Mouse (Mus musculus) lung, embryonic 16.5 days (tissue): ENCODE measurements at regions not wholly inside any gene's neighbourhood (a gene's known extent, or its start where the extent isn't known, plus 50 kb on each side); places are given as distances from the start of the nearest gene placed in this dataset.

ENCODE experiments used
- ATAC-seq: fragments of 200-750 bp; cut with Nextera tagmentation; 2 replicates; pipeline ENCODE4 v1.8.0; 2017; ENCODE audit warnings: low read depth, mild to moderate bottlenecking, moderate library complexity
- H3K27ac ChIP-seq: fragments of 300-500 bp; sonication (generic); 2 replicates; pipeline ENCODE4 v1.5.1; 2014; ENCODE audit warnings: mild to moderate bottlenecking, control low read depth, low read length
- H3K27me3 ChIP-seq: fragments of 300-500 bp; sonication (generic); 2 replicates; pipeline ENCODE4 v1.6.1; 2014; ENCODE audit warnings: low read depth, low read length, mixed read lengths; ENCODE audit not compliant: control insufficient read depth, insufficient read depth
- H3K36me3 ChIP-seq: fragments of 300-500 bp; sonication (generic); 2 replicates; pipeline ENCODE4 v1.6.1; 2014; ENCODE audit warnings: low read length; ENCODE audit not compliant: control insufficient read depth, insufficient read depth
- H3K4me1 ChIP-seq: fragments of 300-500 bp; sonication (generic); replicated peaks from 2 replicates; pipeline ENCODE4 v1.6.1; 2014; ENCODE audit warnings: low read length, mixed read lengths; ENCODE audit not compliant: control insufficient read depth, insufficient read depth
- H3K4me2 ChIP-seq: fragments of 300-500 bp; sonication (generic); 2 replicates; pipeline ENCODE4 v1.6.1; 2014; ENCODE audit warnings: low read depth, low read length, control low read depth
- H3K4me3 ChIP-seq: fragments of 300-500 bp; sonication (generic); 2 replicates; pipeline ENCODE4 v1.5.1; 2014; ENCODE audit warnings: mild to moderate bottlenecking, low read length, control low read depth
- H3K9ac ChIP-seq: fragments of 300-500 bp; sonication (generic); 2 replicates; pipeline ENCODE4 v1.6.1; 2014; ENCODE audit warnings: low read length, control low read depth
- H3K9me3 ChIP-seq: fragments of 300-500 bp; sonication (generic); 2 replicates; pipeline ENCODE4 v1.6.1; 2016; ENCODE audit warnings: low read length; ENCODE audit not compliant: control insufficient read depth
- WGBS: fragments of 180-500 bp; shearing (Covaris S2); extraction: QIAGEN DNeasy Blood & Tissue Kit; methylation state at CpG from one replicate; pipeline ENCODE4 v1.1.7; 2014; 5-methylcytosine and 5-hydroxymethylcytosine counted together

- H3K4me1 ChIP-seq = no peaks in the 10 kb centered on the region
- H3K4me3 ChIP-seq = no peak overlapping the region
- H3K4me2 ChIP-seq = no peak overlapping the region
- no peak overlapping the region for H3K9ac ChIP-seq
- H3K9me3 ChIP-seq = no peaks in the 10 kb centered on the region
- H3K27ac ChIP-seq = no peak overlapping the region
- no peak for ATAC-seq
- no peaks in the 10 kb centered on the region for H3K27me3 ChIP-seq
- H3K36me3 ChIP-seq = no peaks in the 10 kb centered on the region
Measured at GRCm38 (mm10) chr6:148719062-148719461, 112.2 kb downstream of the Ipo8 start.

- Histone ChIP-seq H3K27ac (no peak overlapping the region), H3K4me3 (no peak overlapping the region), H3K4me1 (no peaks in the 10 kb centered on the region), H3K27me3 (no peaks in the 10 kb centered on the region), H3K4me2 (no peak overlapping the region), H3K36me3 (no peaks in the 10 kb centered on the region), H3K9ac (no peak overlapping the region), H3K9me3 (no peaks in the 10 kb centered on the region)
- WGBS = 80% methylated on average over 3 of the region's 3 CpGs
- ATAC-seq = no peak
Measured at GRCm38 (mm10) chr6:148710406-148710805, 120.9 kb downstream of the Ipo8 start.

- Histone ChIP-seq H3K4me2 (no peak overlapping the region), H3K9ac (no peak overlapping the region)
- 70% methylated on average over 2 of the region's 2 CpGs for WGBS
Measured at GRCm38 (mm10) chr6:148708389-148708788, 122.9 kb downstream of the Ipo8 start.

GRCm38 (mm10) chr6:148705711-148706110 is 125.6 kb downstream of the Ipo8 start:
- no peaks in the 10 kb centered on the region for H3K9me3 ChIP-seq
- no peak overlapping the region for H3K4me3 ChIP-seq
- no peaks in the 10 kb centered on the region for H3K27me3 ChIP-seq
- H3K36me3 ChIP-seq = no peaks in the 10 kb centered on the region
- no peak for ATAC-seq
- H3K4me1 ChIP-seq = no peaks in the 10 kb centered on the region
- WGBS = 34% methylated on average over 2 of the region's 2 CpGs
- H3K9ac ChIP-seq = no peak overlapping the region
- no peak overlapping the region for H3K4me2 ChIP-seq
- no peak overlapping the region for H3K27ac ChIP-seq

More at GRCm38 (mm10) chr6:148708389-148708788, 122.9 kb downstream of the Ipo8 start:
- Histone ChIP-seq H3K9me3 (no peaks in the 10 kb centered on the region), H3K36me3 (no peaks in the 10 kb centered on the region), H3K27me3 (no peaks in the 10 kb centered on the region), H3K27ac (no peak overlapping the region), H3K4me3 (no peak overlapping the region), H3K4me1 (no peaks in the 10 kb centered on the region)
- no peak for ATAC-seq

GRCm38 (mm10) chr6:148693329-148693728 is 137.9 kb downstream of the Ipo8 start:
- Histone ChIP-seq H3K27ac (no peak overlapping the region), H3K9me3 (no peaks in the 10 kb centered on the region), H3K36me3 (no peaks in the 10 kb centered on the region), H3K27me3 (no peaks in the 10 kb centered on the region), H3K9ac (no peak overlapping the region), H3K4me1 (no peaks in the 10 kb centered on the region), H3K4me2 (no peak overlapping the region), H3K4me3 (no peak overlapping the region)
- ATAC-seq = no peak
- 28% methylated on average over 4 of the region's 4 CpGs for WGBS

- H3K9ac ChIP-seq = no peak overlapping the region
- H3K4me1 ChIP-seq = no peaks in the 10 kb centered on the region
- no peak overlapping the region for H3K4me2 ChIP-seq
- no peak for ATAC-seq
- H3K9me3 ChIP-seq = no peaks in the 10 kb centered on the region
- H3K27me3 ChIP-seq = no peaks in the 10 kb centered on the region
- 43% methylated on average over 2 of the region's 4 CpGs for WGBS
- H3K36me3 ChIP-seq = no peaks in the 10 kb centered on the region
- no peak overlapping the region for H3K4me3 ChIP-seq
- no peak overlapping the region for H3K27ac ChIP-seq
Measured at GRCm38 (mm10) chr6:148687770-148688169, 143.5 kb downstream of the Ipo8 start.

GRCm38 (mm10) chr6:148660152-148660551 is 171.1 kb downstream of the Ipo8 start:
- Histone ChIP-seq H3K4me2 (no peak overlapping the region), H3K36me3 (no peaks in the 10 kb centered on the region), H3K9ac (no peak overlapping the region), H3K4me3 (no peak overlapping the region), H3K9me3 (no peaks in the 10 kb centered on the region), H3K27me3 (no peaks in the 10 kb centered on the region), H3K4me1 (no peaks in the 10 kb centered on the region), H3K27ac (no peak overlapping the region)
- WGBS = 58% methylated on average over 2 of the region's 2 CpGs
- no peak for ATAC-seq

GRCm38 (mm10) chr6:148653216-148653615 is 178.1 kb downstream of the Ipo8 start:
- ATAC-seq = no peak

GRCm38 (mm10) chr6:148652434-148652833 is 178.8 kb downstream of the Ipo8 start:
- H3K4me3 ChIP-seq = no peak overlapping the region
- H3K4me2 ChIP-seq = no peak overlapping the region
- H3K9ac ChIP-seq = no peak overlapping the region
- H3K36me3 ChIP-seq = no peaks in the 10 kb centered on the region
- ATAC-seq = no peak
- H3K27me3 ChIP-seq = no peaks in the 10 kb centered on the region
- no peaks in the 10 kb centered on the region for H3K4me1 ChIP-seq
- H3K9me3 ChIP-seq = no peaks in the 10 kb centered on the region
- WGBS = 77% methylated on average over 4 of the region's 4 CpGs
- no peak overlapping the region for H3K27ac ChIP-seq

More at GRCm38 (mm10) chr6:148653216-148653615, 178.1 kb downstream of the Ipo8 start:
- Histone ChIP-seq H3K4me1 (no peaks in the 10 kb centered on the region), H3K27me3 (no peaks in the 10 kb centered on the region), H3K9me3 (no peaks in the 10 kb centered on the region), H3K9ac (no peak overlapping the region), H3K27ac (no peak overlapping the region), H3K36me3 (no peaks in the 10 kb centered on the region), H3K4me3 (no peak overlapping the region), H3K4me2 (no peak overlapping the region)
- WGBS = 32% methylated on average over 3 of the region's 3 CpGs
